Mouse (Mus musculus) heart, embryonic 16.5 days (tissue): ENCODE measurements at regions not wholly inside any gene's neighbourhood (a gene's known extent, or its start where the extent isn't known, plus 50 kb on each side); places are given as distances from the start of the nearest gene placed in this dataset.
A peak's percentile ranks its signal among the peaks of the same experiment; 100 is the strongest.

Experiments
- ATAC-seq: fragments of 200-750 bp; cut with Nextera tagmentation; replicated peaks from 2 replicates; pipeline ENCODE4 v1.8.0; 2017; ENCODE audit warnings: moderate number of reproducible peaks; ENCODE audit not compliant: insufficient read depth, low FRiP score; ENCODE audit errors: extremely low read depth
- H3K27ac ChIP-seq: fragments of 300-500 bp; sonication (generic); 2 replicates; pipeline ENCODE4 v1.5.1; 2014; ENCODE audit warnings: mild to moderate bottlenecking, low read length, control low read depth, moderate library complexity
- H3K27me3 ChIP-seq: fragments of 300-500 bp; sonication (generic); 2 replicates; pipeline ENCODE4 v1.6.1; 2014; ENCODE audit warnings: low read length, mixed read lengths; ENCODE audit not compliant: control insufficient read depth, insufficient read depth
- H3K36me3 ChIP-seq: fragments of 300-500 bp; sonication (generic); 2 replicates; pipeline ENCODE4 v1.6.1; 2014; ENCODE audit not compliant: control insufficient read depth, insufficient read depth
- H3K4me1 ChIP-seq: fragments of 300-500 bp; sonication (generic); 2 replicates; pipeline ENCODE4 v1.6.1; 2014; ENCODE audit warnings: low read length, mixed read lengths; ENCODE audit not compliant: control insufficient read depth, insufficient read depth
- H3K4me2 ChIP-seq: fragments of 300-500 bp; sonication (generic); 2 replicates; pipeline ENCODE4 v1.6.1; 2014; ENCODE audit warnings: low read depth, mild to moderate bottlenecking, control low read depth, low read length
- H3K4me3 ChIP-seq: fragments of 300-500 bp; sonication (generic); 2 replicates; pipeline ENCODE4 v1.5.1; 2014; ENCODE audit warnings: mild to moderate bottlenecking, control low read depth, low read length
- H3K9ac ChIP-seq: fragments of 300-500 bp; sonication (generic); 2 replicates; pipeline ENCODE4 v1.6.1; 2014; ENCODE audit warnings: low read length, control low read depth
- H3K9me3 ChIP-seq: fragments of 300-500 bp; sonication (generic); replicated peaks from 2 replicates; pipeline ENCODE4 v1.6.1; 2016; ENCODE audit warnings: low read length; ENCODE audit not compliant: control insufficient read depth
- WGBS: fragments of 180-500 bp; shearing (Covaris S2); extraction: QIAGEN DNeasy Blood & Tissue Kit; methylation state at CpG from one replicate; pipeline ENCODE4 v1.1.7; 2014; 5-methylcytosine and 5-hydroxymethylcytosine counted together

DNA sequence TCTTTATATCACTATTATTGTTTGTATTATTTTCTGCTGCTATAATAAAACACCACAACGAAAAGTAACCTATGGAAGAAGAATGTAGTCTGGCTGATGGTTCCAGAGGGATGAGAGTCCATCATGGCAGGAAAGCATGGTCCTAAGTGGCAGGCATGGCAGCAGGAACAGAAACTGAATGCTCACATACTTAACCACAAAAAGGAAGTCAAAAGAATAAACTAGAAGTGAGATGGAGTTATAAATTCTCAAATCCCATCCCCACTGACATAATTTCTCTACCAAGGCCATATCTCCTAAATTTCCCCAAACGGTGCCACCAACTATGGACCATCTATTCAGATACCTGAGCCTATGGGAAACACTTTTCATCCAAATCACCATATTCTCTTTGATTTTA lies 408.7 kb upstream of the Cnksr2 start:
- H3K4me3 ChIP-seq = no peak overlapping the region
- WGBS = 70% methylated on average over 2 of the region's 2 CpGs
- no peaks in the 10 kb centered on the region for H3K4me1 ChIP-seq
- H3K9me3 ChIP-seq = no peaks in the 10 kb centered on the region
- no peaks in the 10 kb centered on the region for H3K36me3 ChIP-seq
- ATAC-seq = no peak
- no peak overlapping the region for H3K4me2 ChIP-seq
- H3K9ac ChIP-seq = no peak overlapping the region
- no peaks in the 10 kb centered on the region for H3K27me3 ChIP-seq
- no peak overlapping the region for H3K27ac ChIP-seq

DNA sequence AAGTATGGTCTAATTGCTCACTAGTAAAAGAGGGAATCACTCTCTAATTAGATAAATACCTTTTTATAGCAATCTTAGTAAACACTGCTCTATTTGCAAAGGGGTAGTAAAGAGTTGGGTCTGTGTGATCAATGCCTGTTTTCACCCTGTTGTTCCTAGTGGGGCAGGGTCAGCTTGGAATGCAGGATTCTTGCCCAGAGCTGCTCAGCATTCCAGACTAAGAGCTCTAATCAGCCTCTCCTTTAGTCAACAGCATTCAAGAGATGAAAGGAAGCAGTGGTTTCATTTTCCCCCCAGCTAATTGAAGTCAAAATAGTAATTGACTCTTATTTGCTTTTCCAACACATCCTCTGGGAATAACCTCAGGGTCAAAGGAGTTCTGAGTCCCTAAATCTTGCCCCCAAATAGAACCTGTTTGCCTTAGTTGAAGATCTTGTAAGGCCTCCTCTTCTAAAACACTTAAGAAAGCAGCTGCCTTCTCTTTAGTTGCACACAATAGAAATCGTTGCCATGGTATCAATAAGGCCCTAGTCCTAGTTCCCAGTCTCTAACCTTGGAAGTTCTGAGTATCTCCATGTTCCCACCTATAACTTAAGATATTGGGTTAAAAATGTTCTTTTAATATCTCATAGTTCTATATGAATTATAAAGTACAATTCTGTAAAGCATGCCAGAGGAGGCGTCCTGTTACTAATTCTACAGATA lies 380.6 kb upstream of the Cnksr2 start:
- H3K9me3 ChIP-seq = no peaks in the 10 kb centered on the region
- no peak overlapping the region for H3K4me3 ChIP-seq
- H3K27me3 ChIP-seq = no peaks in the 10 kb centered on the region
- no peak overlapping the region for H3K27ac ChIP-seq
- no peak overlapping the region for H3K4me2 ChIP-seq
- ATAC-seq = 0 out of 2 replicates have a peak, but pooled peaks have one; percentile 41
- no peak overlapping the region for H3K9ac ChIP-seq
- peaks cover 3% of the 10 kb centered on the region; the same call in 1 of the 2 replicates for H3K4me1 ChIP-seq
- WGBS = 49% methylated on average over 2 of the region's 2 CpGs
- H3K36me3 ChIP-seq = no peaks in the 10 kb centered on the region

DNA sequence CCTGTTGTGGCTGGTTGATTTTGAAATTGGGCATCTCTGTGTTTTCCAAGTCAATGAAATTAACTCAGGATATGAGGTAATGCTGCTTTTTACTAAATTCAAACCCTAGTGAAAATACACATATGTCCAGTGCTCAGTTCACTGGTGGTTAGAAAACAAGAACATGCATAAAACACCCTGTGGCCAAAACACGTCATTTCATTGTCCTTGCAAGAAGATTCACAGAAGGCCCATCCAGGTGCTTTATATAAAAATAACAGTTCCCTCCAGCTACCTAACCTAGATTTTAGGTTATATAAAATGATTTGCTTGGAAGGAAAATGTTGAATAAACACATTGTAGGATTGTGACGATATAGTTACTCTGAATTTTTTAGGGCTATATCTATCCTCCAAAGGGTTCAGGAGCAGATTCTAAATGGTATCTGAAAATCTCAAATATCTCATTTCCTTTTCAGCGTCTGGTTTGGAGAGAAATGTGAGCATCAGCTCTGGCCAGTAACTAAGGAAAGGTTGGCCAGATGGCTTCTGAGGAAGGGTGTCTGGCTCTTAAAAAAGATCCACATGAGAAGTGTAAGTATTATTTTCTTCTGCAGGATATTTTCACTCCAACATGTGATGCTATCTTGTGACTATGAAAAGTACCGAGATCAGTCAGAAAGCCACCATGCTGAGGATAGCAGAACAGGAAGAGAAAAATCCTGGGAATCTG lies 351.2 kb upstream of the Cnksr2 start:
- Histone ChIP-seq H3K9me3 (no peaks in the 10 kb centered on the region), H3K9ac (no peak overlapping the region), H3K4me3 (no peak overlapping the region), H3K27ac (no peak overlapping the region), H3K4me1 (no peaks in the 10 kb centered on the region), H3K36me3 (no peaks in the 10 kb centered on the region), H3K27me3 (no peaks in the 10 kb centered on the region), H3K4me2 (no peak overlapping the region)
- ATAC-seq = no peak
- 76% methylated on average over 4 of the region's 4 CpGs for WGBS

DNA sequence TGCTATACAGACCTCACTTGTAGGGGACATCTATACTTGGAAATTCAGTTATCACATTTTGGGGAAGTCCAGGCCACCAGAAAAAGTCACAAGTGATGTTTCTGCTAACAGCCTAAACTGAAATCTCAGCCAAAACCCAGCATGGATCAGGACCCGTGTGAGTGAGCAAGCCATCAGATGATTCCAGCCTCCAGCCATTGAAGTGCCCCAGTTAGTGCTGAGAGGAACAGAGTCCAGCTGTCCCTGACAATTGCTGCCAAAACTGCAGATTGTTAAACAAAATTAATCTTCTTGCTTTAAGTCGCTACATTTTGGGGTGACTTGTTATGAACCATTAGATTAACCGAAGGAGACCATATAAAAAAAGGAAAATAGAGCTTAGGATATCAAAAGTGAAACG lies 332.7 kb upstream of the Cnksr2 start:
- ATAC-seq = no peak
- no peak overlapping the region for H3K9ac ChIP-seq
- no peaks in the 10 kb centered on the region for H3K9me3 ChIP-seq
- no peak overlapping the region for H3K4me2 ChIP-seq
- no peaks in the 10 kb centered on the region for H3K4me1 ChIP-seq
- H3K27ac ChIP-seq = no peak overlapping the region
- WGBS = 57% methylated on average over 4 of the region's 4 CpGs
- no peak overlapping the region for H3K4me3 ChIP-seq
- H3K27me3 ChIP-seq = no peaks in the 10 kb centered on the region
- H3K36me3 ChIP-seq = no peaks in the 10 kb centered on the region

DNA sequence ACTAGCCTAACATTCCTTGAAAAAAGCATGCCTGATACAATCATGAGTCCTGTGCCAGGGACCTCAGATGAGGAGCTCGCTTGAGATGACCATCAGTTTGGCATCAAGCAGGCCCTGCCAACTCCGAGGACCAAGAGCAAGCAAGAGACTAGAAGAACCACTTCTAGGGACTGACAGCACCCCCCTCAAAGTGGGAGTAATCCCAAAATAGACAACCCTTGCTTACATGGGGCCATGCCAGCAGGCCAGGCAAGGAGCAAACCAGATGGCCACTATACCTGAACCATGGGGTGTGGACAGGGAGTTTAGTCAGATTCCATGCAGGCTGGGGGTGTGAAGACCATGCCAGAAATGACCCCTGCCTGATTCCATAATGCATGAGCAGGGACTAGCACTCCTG lies 330.1 kb upstream of the Cnksr2 start:
- Histone ChIP-seq H3K9me3 (no peaks in the 10 kb centered on the region), H3K9ac (no peak overlapping the region), H3K27me3 (no peaks in the 10 kb centered on the region), H3K4me1 (no peaks in the 10 kb centered on the region), H3K4me3 (no peak overlapping the region), H3K27ac (no peak overlapping the region), H3K36me3 (no peaks in the 10 kb centered on the region), H3K4me2 (no peak overlapping the region)
- 69% methylated on average over 2 of the region's 2 CpGs for WGBS
- no peak for ATAC-seq
